Mouse (Mus musculus): Measurements from ENCODE around the gene Olfr901.
"Not testable (repeated sequence)": the region's sequence is repeated elsewhere in the genome, so short reads cannot be mapped to it uniquely, and the experiment has no call there.

Olfr901 gene

GRCm38 (mm10) chr9:38429155-38429554, at the start of gene Olfr901:
TSS of gene Olfr901 (plus strand) at chr9:38429455.
- no peak for DNase-seq

GRCm38 (mm10) chr9:38401398-38401797, 27.9 kb upstream of the Olfr901 start, which contains the start of gene Olfr147:
TSS of gene Olfr147 (plus strand) at chr9:38401698.
- DNase-seq = no peak

- DNase-seq = not testable (repeated sequence)
Observed at GRCm38 (mm10) chr9:38407502-38407901, 21.8 kb upstream of the Olfr901 start.

- DNase-seq = not testable (repeated sequence)
Observed at GRCm38 (mm10) chr9:38413502-38413901, 15.8 kb upstream of the Olfr901 start.

GRCm38 (mm10) chr9:38423801-38424200, 5.5 kb upstream of the Olfr901 start:
- DNase-seq = no peak

- DNase-seq = no peak
Observed at GRCm38 (mm10) chr9:38427026-38427425, 2.2 kb upstream of the Olfr901 start.

- DNase-seq = no peak
Observed at GRCm38 (mm10) chr9:38447352-38447751, 18.1 kb downstream of the Olfr901 start, which contains the start of gene Olfr902. TSS of gene Olfr902 (plus strand) at chr9:38447652.

- no peak for DNase-seq
Observed at GRCm38 (mm10) chr9:38462844-38463243, 33.6 kb downstream of the Olfr901 start, which contains the start of gene Olfr904. TSS of gene Olfr904 (plus strand) at chr9:38463144.

GRCm38 (mm10) chr9:38470807-38471206, 41.6 kb downstream of the Olfr901 start, which contains the start of gene Olfr905:
TSS of gene Olfr905 (plus strand) at chr9:38471107.
- DNase-seq = no peak

All from cerebellum, adult 9-11 months (tissue).